Mouse (Mus musculus) kidney, postnatal 0 days (tissue): ENCODE results near the gene Fbxo46. TPM values are rescaled to one million over a fixed set of nuclear protein-coding genes. Genes with fewer than 3 reads are reported as not detected.

Experiments
- ATAC-seq: fragments of 200-750 bp; cut with Nextera tagmentation; replicated peaks from 2 replicates; pipeline ENCODE4 v1.8.0; 2017; ENCODE audit warnings: low read depth, moderate number of reproducible peaks, moderate TSS enrichment, moderate library complexity; ENCODE audit not compliant: low FRiP score
- DNase-seq: peaks from one replicate; pipeline ENCODE4 v3.0.0-alpha.2; 2016; ENCODE audit warnings: low spot score
- H3K27ac ChIP-seq: fragments of 300-500 bp; sonication (generic); 2 replicates; pipeline ENCODE4 v1.5.1; 2014; ENCODE audit warnings: mild to moderate bottlenecking
- H3K27me3 ChIP-seq: fragments of 300-500 bp; sonication (generic); 2 replicates; pipeline ENCODE4 v1.6.1; 2014; ENCODE audit warnings: low read length, mixed read lengths; ENCODE audit not compliant: insufficient read depth
- H3K36me3 ChIP-seq: fragments of 300-500 bp; sonication (generic); 2 replicates; pipeline ENCODE4 v1.6.1; 2014; ENCODE audit warnings: low read length, mixed read lengths; ENCODE audit not compliant: insufficient read depth
- H3K4me1 ChIP-seq: fragments of 300-500 bp; sonication (generic); replicated peaks from 2 replicates; pipeline ENCODE4 v1.6.1; 2014; ENCODE audit warnings: antibody characterized with exemption, low read length, mixed read lengths; ENCODE audit not compliant: insufficient read depth
- H3K4me2 ChIP-seq: fragments of 300-500 bp; sonication (generic); 2 replicates; pipeline ENCODE4 v1.6.1; 2014; ENCODE audit warnings: mild to moderate bottlenecking, low read length, moderate library complexity, mixed read lengths
- H3K4me3 ChIP-seq: fragments of 300-500 bp; sonication (generic); replicated peaks from 2 replicates; pipeline ENCODE4 v1.5.1; 2014; ENCODE audit warnings: low read depth, low read length
- H3K9ac ChIP-seq: fragments of 300-500 bp; sonication (generic); 2 replicates; pipeline ENCODE4 v1.6.1; 2014; ENCODE audit warnings: low read depth, low read length
- H3K9me3 ChIP-seq: fragments of 300-500 bp; sonication (generic); replicated peaks from 2 replicates; pipeline ENCODE4 v1.6.1; 2016; ENCODE audit warnings: low read length, inconsistent platforms, mixed read lengths
- CTCF ChIP-seq: IDR thresholded peaks from 2 replicates; pipeline ENCODE4 v1.5.1; 2016; ENCODE audit warnings: antibody characterized with exemption, low read depth, mild to moderate bottlenecking, moderate library complexity
- WGBS: fragments of 180-500 bp; shearing (Covaris S2); extraction: QIAGEN DNeasy Blood & Tissue Kit; methylation state at CpG from one replicate; pipeline ENCODE4 v1.1.7; 2014; 5-methylcytosine and 5-hydroxymethylcytosine counted together
- polyA plus RNA-seq: library from polyadenylated mRNA; unstranded; fragments of >200 nt; fragmentation: Nextera tagmentation; extraction: Ambion mirVana; gene quantifications from 2 replicates; pipeline ENCODE4 v1.2.1, GENCODE M21; 2015

The Fbxo46 gene
- polyA plus RNA-seq, 1 experiment from 2014 or later: 12.1 TPM

- H3K4me1 ChIP-seq: peaks cover 42% of the 10 kb centered on the region
- H3K4me2 ChIP-seq: peak within 1 kb of the TSS; percentile 51
- peaks cover 33% of the 10 kb centered on the region for H3K36me3 ChIP-seq
- 23% methylated on average over 10 of the region's 10 CpGs for WGBS
- no peak for TF ChIP-seq CTCF
- no peaks in the 10 kb centered on the region for H3K9me3 ChIP-seq
- no peak; the same call in 1 of the 2 replicates for ATAC-seq
- 0 out of 2 replicates have a peak within 1 kb of the TSS, but pooled peaks have one; percentile 31 for H3K9ac ChIP-seq
- DNase-seq: peak; percentile 61
- peak within 1 kb of the TSS; percentile 30; the same call in 1 of the 2 replicates for H3K4me3 ChIP-seq
- H3K27ac ChIP-seq: peak within 1 kb of the TSS; percentile 57
- H3K27me3 ChIP-seq: no peaks in the 10 kb centered on the region
Measured at GRCm38 (mm10) chr7:19083701-19084100, 36.0 kb upstream of the Fbxo46 start, which contains the start of gene Dmpk. Gene Dmpk, plus strand, starts transcription at chr7:19083849.

- no peaks in the 10 kb centered on the region for H3K9me3 ChIP-seq
- H3K36me3 ChIP-seq: peaks cover 33% of the 10 kb centered on the region
- ATAC-seq: no peak
- 55% methylated on average over 6 of the region's 6 CpGs for WGBS
- no peaks in the 10 kb centered on the region for H3K27me3 ChIP-seq
- H3K4me3 ChIP-seq: peak overlapping the region; percentile 30; the same call in 1 of the 2 replicates
- H3K4me1 ChIP-seq: peaks cover 42% of the 10 kb centered on the region
- TF ChIP-seq CTCF: no peak
- no peak for DNase-seq
- peak overlapping the region; percentile 51 for H3K4me2 ChIP-seq
- H3K9ac ChIP-seq: 0 out of 2 replicates have a peak overlapping the region, but pooled peaks have one; percentile 23
- H3K27ac ChIP-seq: no peak overlapping the region
Measured at GRCm38 (mm10) chr7:19084277-19084771, 35.3 kb upstream of the Fbxo46 start.

DNA sequence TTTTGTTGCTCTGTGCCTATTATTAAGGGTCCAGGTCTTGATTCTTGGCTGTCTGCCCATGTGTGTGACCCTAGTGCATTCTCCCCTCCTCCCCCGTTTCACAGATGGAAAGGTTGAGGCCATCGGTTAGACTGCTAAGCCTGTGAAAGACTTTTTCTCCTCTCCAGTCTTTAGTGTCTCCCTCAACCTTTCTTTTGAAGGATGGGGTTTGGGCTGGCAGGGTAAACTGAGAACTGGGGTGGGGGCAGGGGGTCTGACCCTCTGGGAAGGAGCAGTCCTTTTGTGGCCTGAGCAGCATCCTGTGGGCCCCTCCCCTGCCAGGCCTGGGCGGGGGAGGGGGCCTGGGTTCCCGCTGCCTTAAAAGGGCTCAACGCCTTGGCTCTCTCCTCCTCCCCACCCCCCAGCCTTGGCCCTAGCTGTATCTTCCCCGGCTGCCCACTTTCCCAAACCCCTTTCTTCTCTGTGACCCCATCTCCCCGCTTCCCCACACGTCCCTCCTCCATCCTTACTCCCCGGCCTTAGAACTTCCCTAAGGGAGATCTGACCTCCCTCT is 34.7 kb upstream of the Fbxo46 start:
- H3K36me3 ChIP-seq: peaks cover 28% of the 10 kb centered on the region
- no peak for DNase-seq

GRCm38 (mm10) chr7:19085495-19085894 is 34.2 kb upstream of the Fbxo46 start:
- peaks cover 24% of the 10 kb centered on the region for H3K36me3 ChIP-seq
- TF ChIP-seq CTCF: no peak
- peaks cover 42% of the 10 kb centered on the region for H3K4me1 ChIP-seq
- H3K27ac ChIP-seq: no peak overlapping the region
- no peaks in the 10 kb centered on the region for H3K27me3 ChIP-seq
- ATAC-seq (no peak), DNase-seq (no peak)
- no peak overlapping the region for H3K4me3 ChIP-seq
- no peak overlapping the region for H3K9ac ChIP-seq
- no peaks in the 10 kb centered on the region for H3K9me3 ChIP-seq
- WGBS: 8% methylated on average over 6 of the region's 6 CpGs
- H3K4me2 ChIP-seq: peak overlapping the region; percentile 51

More for the DNA sequence above, 34.7 kb upstream of the Fbxo46 start:
- peaks cover 42% of the 10 kb centered on the region for H3K4me1 ChIP-seq
- peak overlapping the region; percentile 51 for H3K4me2 ChIP-seq
- ATAC-seq: no peak
- 0 out of 2 replicates have a peak overlapping the region, but pooled peaks have one; percentile 2 for H3K4me3 ChIP-seq
- H3K27ac ChIP-seq: no peak overlapping the region
- 0 out of 2 replicates have a peak overlapping the region, but pooled peaks have one; percentile 23 for H3K9ac ChIP-seq
- H3K9me3 ChIP-seq: no peaks in the 10 kb centered on the region
- TF ChIP-seq CTCF: no peak
- 24% methylated on average over 9 of the region's 9 CpGs for WGBS
- no peaks in the 10 kb centered on the region for H3K27me3 ChIP-seq

GRCm38 (mm10) chr7:19086042-19086441 is 33.6 kb upstream of the Fbxo46 start:
- Histone ChIP-seq H3K9ac (no peak overlapping the region), H3K4me3 (no peak overlapping the region), H3K27ac (no peak overlapping the region), H3K36me3 (peaks cover 22% of the 10 kb centered on the region), H3K4me1 (peaks cover 42% of the 10 kb centered on the region), H3K9me3 (no peaks in the 10 kb centered on the region), H3K27me3 (no peaks in the 10 kb centered on the region), H3K4me2 (peak overlapping the region; percentile 51)
- ATAC-seq: 0 out of 2 replicates have a peak, but pooled peaks have one; percentile 24
- DNase-seq: peak; percentile 81
- no peak for TF ChIP-seq CTCF
- WGBS: 11% methylated on average over 14 of the region's 14 CpGs

DNA sequence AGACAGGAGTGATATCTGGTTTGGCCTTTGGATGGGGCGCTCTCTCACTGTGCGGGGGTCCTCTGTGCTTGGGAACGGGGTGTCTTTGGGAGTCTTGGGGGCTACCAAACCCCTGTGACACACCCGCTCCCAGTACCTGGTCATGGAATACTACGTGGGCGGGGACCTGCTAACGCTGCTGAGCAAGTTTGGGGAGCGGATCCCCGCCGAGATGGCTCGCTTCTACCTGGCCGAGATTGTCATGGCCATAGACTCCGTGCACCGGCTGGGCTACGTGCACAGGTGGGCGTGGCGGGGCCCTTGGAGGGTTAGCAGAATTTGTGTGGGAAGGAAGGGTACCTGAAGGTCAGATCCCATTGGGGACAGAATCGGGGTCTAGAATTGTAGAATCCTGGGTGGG is 32.9 kb upstream of the Fbxo46 start:
- Histone ChIP-seq H3K9me3 (no peaks in the 10 kb centered on the region), H3K27ac (no peak overlapping the region), H3K4me1 (peaks cover 42% of the 10 kb centered on the region), H3K9ac (no peak overlapping the region), H3K4me3 (no peak overlapping the region), H3K4me2 (0 out of 2 replicates have a peak overlapping the region, but pooled peaks have one; percentile 51), H3K27me3 (no peaks in the 10 kb centered on the region), H3K36me3 (peaks cover 17% of the 10 kb centered on the region; the same call in 1 of the 2 replicates)
- no peak for DNase-seq
- 71% methylated on average over 18 of the region's 18 CpGs for WGBS
- no peak for ATAC-seq
- TF ChIP-seq CTCF: no peak
